Mouse (Mus musculus): ENCODE results near the gene Nhej1.

GRCm38 (mm10) chr1:75159540-75160255 lies 34.7 kb upstream of the Nhej1 start:
- TF ChIP-seq POLR2A (IDR thresholded peaks at IDR 0.05; ENCODE audit: low read depth, low read length), result no peak
- TF ChIP-seq CTCF (IDR thresholded peaks at IDR 0.05; ENCODE audit: extremely low read depth, insufficient read depth, insufficient read length, insufficient replicate concordance), result no peak

Measured in spleen, adult 2 months (tissue).